Mouse (Mus musculus) testis, adult 2 months (tissue): ENCODE measurements around the gene Lekr1.

Experiments
- CTCF ChIP-seq: fragments of 200-500 bp; IDR thresholded peaks from 2 replicates; pipeline ENCODE4 v1.5.1; 2012; ENCODE audit warnings: low read depth, mild to moderate bottlenecking, inconsistent platforms, low read length, moderate library complexity; ENCODE audit not compliant: control insufficient read depth, insufficient read depth, insufficient replicate concordance
- POLR2A ChIP-seq: fragments of 200-500 bp; IDR thresholded peaks from 2 replicates; pipeline ENCODE4 v1.6.1; 2012; ENCODE audit warnings: low read depth, mild to moderate bottlenecking, inconsistent platforms, low read length, moderate library complexity; ENCODE audit not compliant: control insufficient read depth

DNA sequence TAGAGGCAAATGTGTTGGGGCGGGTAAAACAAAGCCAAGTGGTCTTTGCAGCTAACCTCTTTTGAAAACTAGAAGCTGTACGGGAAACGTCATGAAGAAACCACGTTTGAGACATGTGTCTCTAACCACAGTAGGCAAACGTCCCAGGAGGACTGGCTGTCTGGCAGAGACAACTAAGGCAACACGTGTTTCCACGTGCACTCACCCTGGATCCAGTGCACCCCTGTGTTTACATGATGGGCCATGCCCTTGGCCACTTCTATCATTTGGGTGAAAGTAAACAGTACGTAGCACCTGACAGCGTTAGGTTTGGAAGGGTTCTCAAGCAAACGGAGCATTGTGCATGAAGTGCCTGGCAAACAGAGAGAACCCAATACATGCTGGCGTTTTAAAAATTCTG lies 2.9 kb upstream of the Lekr1 start:
- TF ChIP-seq CTCF (no peak), POLR2A (no peak)
